Mouse (Mus musculus): ENCODE data around the gene Noc2l. TPM values are rescaled to one million over a fixed set of nuclear protein-coding genes. Genes with fewer than 3 reads are reported as not detected.

Noc2l gene
- polyA plus RNA-seq (2012; ENCODE audit: insufficient read depth, insufficient read length, missing spikeins): 13.8 and 14.6 TPM in 2 replicates

GRCm38 (mm10) chr4:156235808-156236533 lies at the start of gene Noc2l:
Noc2l (plus strand) TSS chr4:156236010.
- H3K27ac ChIP-seq (replicated peaks; ENCODE audit: low read depth, low read length): peak within 1 kb of the TSS; percentile 45
- peak within 1 kb of the TSS; percentile 96 for H3K4me3 ChIP-seq (ENCODE audit: insufficient read depth, low read depth, low read length)
- peaks cover 2% of the 10 kb centered on the region; the same call in 1 of the 2 replicates for H3K4me1 ChIP-seq (ENCODE audit: control insufficient read depth, insufficient read depth, insufficient read length, low read length)

DNA sequence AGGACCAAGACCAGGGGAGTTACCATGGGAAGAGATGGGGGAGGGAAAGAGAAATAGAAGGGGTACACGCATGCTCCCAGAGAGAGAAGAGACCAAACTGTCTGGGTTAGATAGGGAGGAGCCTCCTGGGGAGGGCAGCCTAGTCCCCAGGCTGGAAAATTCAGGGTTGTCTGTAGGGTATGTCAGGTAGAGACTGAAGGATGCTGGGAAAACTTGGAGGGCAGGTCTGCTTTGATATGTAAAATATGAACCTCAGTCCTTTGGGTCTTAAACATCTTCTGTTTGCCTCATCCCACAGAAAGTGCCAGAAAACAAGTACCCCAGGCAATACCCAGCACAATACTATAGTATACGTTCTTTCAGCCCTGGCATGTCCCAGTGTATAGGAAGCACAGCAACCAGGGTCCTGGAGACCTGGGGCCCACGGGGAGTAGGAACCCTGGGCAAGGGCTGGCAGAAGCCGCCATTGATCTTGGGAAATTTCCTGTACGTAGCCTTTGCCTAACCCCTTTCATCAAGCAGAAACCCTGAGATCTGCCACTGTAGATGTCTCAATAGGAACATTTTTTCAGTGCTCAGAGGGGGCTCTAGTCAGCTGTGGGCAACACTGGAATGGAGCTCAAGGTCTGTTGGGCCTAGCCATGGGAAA lies 47.5 kb upstream of the Noc2l start:
- no peak overlapping the region for H3K27ac ChIP-seq (replicated peaks; ENCODE audit: low read depth, low read length)
- no peaks in the 10 kb centered on the region for H3K4me1 ChIP-seq (ENCODE audit: control insufficient read depth, insufficient read depth, insufficient read length, low read length)
- H3K4me3 ChIP-seq (ENCODE audit: insufficient read depth, low read depth, low read length): no peak overlapping the region

DNA sequence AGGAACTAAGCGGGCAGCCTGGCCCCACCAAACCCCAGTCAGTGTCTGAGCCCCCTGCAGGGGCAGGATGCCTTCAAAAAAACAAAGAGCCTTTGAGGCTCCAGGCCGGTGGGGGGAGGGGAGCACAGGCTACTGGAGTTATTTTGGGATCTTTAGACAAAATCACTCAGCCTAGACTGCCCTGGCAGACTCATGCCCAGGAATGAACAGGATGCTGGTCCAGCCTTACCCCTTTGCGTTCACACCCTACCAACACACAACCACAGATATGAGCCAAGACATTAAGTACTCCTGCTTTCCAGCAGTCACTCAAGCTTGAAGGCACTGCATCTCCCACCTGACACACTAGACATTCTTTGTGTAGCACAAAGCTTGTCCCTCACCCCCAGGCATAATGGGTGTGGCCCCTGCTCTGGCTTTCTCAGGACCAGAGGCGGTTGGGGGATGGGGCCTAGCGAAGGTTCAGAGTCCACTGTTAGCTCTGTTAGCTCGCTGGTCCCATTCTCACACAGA lies 46.9 kb upstream of the Noc2l start:
- H3K27ac ChIP-seq (replicated peaks; ENCODE audit: low read depth, low read length): no peak overlapping the region
- no peak overlapping the region for H3K4me3 ChIP-seq (ENCODE audit: insufficient read depth, low read depth, low read length)
- H3K4me1 ChIP-seq (ENCODE audit: control insufficient read depth, insufficient read depth, insufficient read length, low read length): no peaks in the 10 kb centered on the region

DNA sequence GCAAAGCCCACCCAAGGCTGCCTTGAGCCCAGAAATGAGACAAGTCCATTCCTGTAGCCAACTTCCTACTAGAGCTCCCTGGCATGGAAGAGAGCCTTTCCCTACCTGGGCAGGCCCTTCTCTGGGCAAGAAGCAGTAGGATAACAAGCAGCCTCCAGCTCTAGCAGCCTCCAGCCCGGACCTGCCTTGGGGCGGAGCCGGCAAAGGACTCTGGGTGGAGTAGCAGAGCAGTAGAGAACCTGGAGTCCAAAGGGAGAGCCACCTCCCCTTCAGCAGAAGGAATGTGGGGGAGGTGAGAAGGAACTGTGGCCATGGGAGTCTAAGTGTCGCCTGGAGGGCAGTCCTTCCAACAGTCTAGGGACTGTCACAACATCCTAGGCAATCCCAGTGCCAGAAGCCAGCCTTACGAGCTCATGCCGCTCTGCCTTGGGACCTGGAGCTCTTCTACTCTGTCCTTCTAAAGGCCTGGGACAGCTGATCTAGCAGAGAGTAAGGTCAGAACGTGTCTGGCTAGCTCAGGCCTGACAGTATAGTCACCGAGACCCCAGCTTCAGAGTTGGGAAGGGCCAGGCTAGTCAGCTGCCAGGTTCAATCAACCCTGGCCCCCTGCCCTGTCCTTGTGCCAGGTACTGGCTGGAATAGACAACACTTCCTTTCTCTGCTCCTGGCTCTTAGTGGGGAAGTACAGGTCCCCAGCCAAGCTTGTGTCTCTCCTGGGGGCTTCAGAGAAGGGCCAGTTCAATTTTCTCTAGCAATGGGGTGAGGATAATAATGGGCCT lies 43.2 kb upstream of the Noc2l start:
- Histone ChIP-seq H3K4me1 (ENCODE audit: control insufficient read depth, insufficient read depth, insufficient read length, low read length) (no peaks in the 10 kb centered on the region; the same call in 1 of the 2 replicates), H3K4me3 (ENCODE audit: insufficient read depth, low read depth, low read length) (no peak overlapping the region), H3K27ac (replicated peaks; ENCODE audit: low read depth, low read length) (peak overlapping the region; percentile 65; the same call in 1 of the 2 replicates)

- H3K27ac ChIP-seq (replicated peaks; ENCODE audit: low read depth, low read length): no peak overlapping the region
- no peak overlapping the region for H3K4me3 ChIP-seq (ENCODE audit: insufficient read depth, low read depth, low read length)
- no peaks in the 10 kb centered on the region; the same call in 1 of the 2 replicates for H3K4me1 ChIP-seq (ENCODE audit: control insufficient read depth, insufficient read depth, insufficient read length, low read length)
Measured at GRCm38 (mm10) chr4:156193200-156193590, 42.6 kb upstream of the Noc2l start.

DNA sequence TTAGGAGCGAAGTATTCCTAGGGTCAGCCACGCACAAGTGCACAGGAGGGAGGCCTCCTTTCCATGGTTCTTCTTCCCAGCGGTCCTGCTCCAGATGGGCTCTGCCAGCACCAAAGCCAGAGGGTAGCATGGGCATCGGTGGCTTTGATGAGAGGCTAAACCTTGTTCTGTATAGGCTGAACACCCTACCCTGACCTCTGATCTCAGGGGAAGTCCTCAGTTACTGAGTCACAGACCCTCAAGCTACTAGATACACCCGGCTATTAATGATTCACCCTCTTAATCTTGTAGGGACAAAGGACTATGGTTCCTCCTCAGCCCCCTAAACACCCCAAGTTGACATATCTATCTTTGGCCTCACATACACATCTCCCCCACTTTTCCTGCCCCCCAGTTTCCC lies 41.9 kb upstream of the Noc2l start:
- peaks cover 4% of the 10 kb centered on the region for H3K4me1 ChIP-seq (ENCODE audit: control insufficient read depth, insufficient read depth, insufficient read length, low read length)
- no peak overlapping the region for H3K27ac ChIP-seq (replicated peaks; ENCODE audit: low read depth, low read length)

DNA sequence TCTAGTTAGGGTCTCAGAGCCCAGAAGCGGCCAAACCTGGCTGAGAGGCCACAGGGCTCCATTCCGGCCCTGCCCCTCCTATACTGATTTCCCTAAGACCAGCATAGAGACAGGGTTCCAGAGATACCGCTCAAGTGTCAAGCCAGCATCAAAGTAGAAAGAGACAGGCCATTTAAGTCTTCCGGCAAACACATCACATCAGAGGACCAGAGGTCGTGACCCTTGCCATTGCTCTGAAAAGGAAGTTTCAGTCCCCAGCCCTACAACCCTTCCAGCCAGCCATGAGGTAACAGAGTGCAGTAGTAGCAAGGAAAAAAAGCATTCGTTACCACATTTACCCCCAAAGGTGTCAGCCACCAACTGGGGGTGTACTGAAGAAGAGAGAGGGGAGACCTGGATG lies 41.5 kb upstream of the Noc2l start:
- Histone ChIP-seq H3K4me3 (ENCODE audit: insufficient read depth, low read depth, low read length) (no peak overlapping the region), H3K27ac (replicated peaks; ENCODE audit: low read depth, low read length) (no peak overlapping the region), H3K4me1 (ENCODE audit: control insufficient read depth, insufficient read depth, insufficient read length, low read length) (peaks cover 4% of the 10 kb centered on the region)

More for the DNA sequence above, 41.9 kb upstream of the Noc2l start:
- H3K4me3 ChIP-seq (ENCODE audit: insufficient read depth, low read depth, low read length): no peak overlapping the region

- H3K4me1 ChIP-seq (ENCODE audit: control insufficient read depth, insufficient read depth, insufficient read length, low read length): peaks cover 4% of the 10 kb centered on the region
- peak overlapping the region; percentile 80 for H3K4me3 ChIP-seq (ENCODE audit: insufficient read depth, low read depth, low read length)
- H3K27ac ChIP-seq (replicated peaks; ENCODE audit: low read depth, low read length): no peak overlapping the region
Measured at GRCm38 (mm10) chr4:156195927-156196870, 39.6 kb upstream of the Noc2l start.

DNA sequence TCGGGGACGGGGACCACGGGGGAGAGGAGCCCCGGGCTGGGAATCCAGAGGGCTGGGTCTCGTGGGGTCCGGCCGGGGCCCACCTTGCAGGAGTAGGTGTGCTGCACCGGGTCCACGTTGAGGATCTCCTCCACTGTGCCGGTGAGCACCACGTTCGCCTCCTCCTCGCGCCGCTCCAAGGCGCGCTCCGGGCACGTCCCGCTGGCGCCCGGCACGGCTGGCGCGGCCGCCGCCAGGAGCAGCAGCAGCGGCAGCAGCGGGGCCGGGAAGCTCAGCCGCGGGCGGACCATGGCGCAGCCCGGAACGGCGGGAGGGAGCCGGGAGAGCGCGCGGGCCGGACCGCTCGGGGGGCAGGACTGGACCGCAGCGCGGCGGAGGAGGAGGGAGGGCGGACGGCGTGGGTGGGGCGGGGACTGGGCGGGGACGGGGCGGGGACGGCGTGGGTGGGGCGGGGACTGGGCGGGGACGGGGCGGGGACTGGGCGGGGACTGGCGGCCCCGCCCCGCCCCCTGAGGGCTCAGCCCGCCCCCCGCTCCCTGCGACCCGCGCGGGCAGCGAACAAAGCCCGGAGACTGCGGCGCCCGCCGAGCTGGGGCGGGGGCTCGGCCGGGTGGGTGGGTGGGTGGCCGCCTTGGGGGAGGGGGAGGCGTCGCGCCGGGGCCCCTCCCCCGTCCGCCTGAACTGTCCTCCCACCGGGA lies 38.5 kb upstream of the Noc2l start, which contains the start of gene Agrn:
Gene Agrn (minus strand): TSS at position 358 of the 698 bp plus-strand sequence.
- H3K4me3 ChIP-seq (ENCODE audit: insufficient read depth, low read depth, low read length): peak within 1 kb of the TSS; percentile 80
- H3K4me1 ChIP-seq (ENCODE audit: control insufficient read depth, insufficient read depth, insufficient read length, low read length): peaks cover 5% of the 10 kb centered on the region
- peak within 1 kb of the TSS; percentile 57; the same call in 1 of the 2 replicates for H3K27ac ChIP-seq (replicated peaks; ENCODE audit: low read depth, low read length)

GRCm38 (mm10) chr4:156197829-156198205 lies 38.0 kb upstream of the Noc2l start:
- Histone ChIP-seq H3K4me1 (ENCODE audit: control insufficient read depth, insufficient read depth, insufficient read length, low read length) (peaks cover 7% of the 10 kb centered on the region), H3K27ac (replicated peaks; ENCODE audit: low read depth, low read length) (peak overlapping the region; percentile 57; the same call in 1 of the 2 replicates), H3K4me3 (ENCODE audit: insufficient read depth, low read depth, low read length) (peak overlapping the region; percentile 64)

DNA sequence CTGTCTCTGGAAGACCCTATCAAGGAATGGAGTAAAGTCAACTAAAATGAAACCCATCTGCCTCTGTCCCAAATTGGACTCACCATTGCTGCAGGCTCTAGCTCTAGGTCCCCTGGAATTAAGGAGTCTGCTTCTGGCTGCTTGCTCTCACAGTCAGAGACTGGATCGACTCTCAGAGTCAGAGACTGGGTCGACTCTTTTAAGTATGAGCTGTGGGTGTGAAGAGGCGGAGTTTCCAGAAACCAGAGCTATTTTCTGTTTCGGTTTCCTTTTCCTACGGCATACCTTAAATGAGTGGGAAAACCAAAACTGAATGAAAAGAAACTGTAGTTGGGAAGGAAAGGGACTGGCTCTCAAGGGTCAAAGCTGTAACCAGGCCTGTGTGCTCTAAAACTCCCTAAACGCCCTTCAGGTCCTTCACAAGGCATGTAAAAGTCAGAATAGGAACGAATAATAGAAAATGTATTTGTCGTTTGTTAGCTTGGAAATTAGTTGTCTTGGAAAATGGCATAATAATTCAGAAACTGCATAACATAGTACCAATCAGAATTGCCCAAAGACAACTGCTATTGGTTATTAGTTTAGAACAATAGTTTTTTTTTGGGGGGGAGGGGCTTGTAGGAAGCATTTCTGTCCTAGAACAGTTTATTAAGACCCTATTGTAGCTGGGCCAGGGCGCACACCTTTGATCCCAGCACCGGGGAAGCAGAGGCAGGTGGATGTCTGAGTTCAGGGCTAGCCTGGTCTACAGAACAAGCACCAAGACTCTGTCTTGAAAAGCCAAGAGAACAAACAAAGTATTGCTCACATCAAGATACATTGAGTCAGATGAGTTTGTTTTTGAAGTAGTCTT lies 35.0 kb upstream of the Noc2l start, which contains the start of gene Isg15:
Gene Isg15 (minus strand): TSS at position 196 of the 853 bp plus-strand sequence.
- H3K4me3 ChIP-seq (ENCODE audit: insufficient read depth, low read depth, low read length): peak within 1 kb of the TSS; percentile 52
- peak within 1 kb of the TSS; percentile 91 for H3K27ac ChIP-seq (replicated peaks; ENCODE audit: low read depth, low read length)
- H3K4me1 ChIP-seq (ENCODE audit: control insufficient read depth, insufficient read depth, insufficient read length, low read length): peaks cover 17% of the 10 kb centered on the region

DNA sequence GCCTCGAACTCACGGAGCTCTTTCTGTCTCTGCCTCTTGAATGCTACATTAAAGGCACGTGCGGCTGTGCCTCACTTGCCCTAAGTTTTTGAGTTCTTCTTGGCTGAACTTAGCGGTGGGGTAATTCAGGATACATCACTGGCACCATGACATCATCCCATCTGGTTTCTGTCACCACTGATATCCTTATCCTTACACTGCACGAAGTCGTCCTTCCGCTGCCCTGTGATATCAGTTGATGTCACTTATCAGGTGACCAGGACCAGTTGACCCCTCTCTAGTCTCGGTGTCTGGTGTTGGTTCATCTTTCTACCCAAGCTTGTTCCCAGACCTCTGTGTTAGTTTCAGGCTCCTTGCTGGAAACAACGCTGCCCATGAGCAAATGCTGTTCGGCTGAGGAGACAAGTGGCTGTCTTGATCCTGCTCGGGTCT lies 33.3 kb upstream of the Noc2l start:
- peak overlapping the region; percentile 95 for H3K4me3 ChIP-seq (ENCODE audit: insufficient read depth, low read depth, low read length)
- peaks cover 17% of the 10 kb centered on the region for H3K4me1 ChIP-seq (ENCODE audit: control insufficient read depth, insufficient read depth, insufficient read length, low read length)
- H3K27ac ChIP-seq (replicated peaks; ENCODE audit: low read depth, low read length): peak overlapping the region; percentile 85

GRCm38 (mm10) chr4:156203001-156203412 lies 32.8 kb upstream of the Noc2l start, which contains the start of gene AW011738:
AW011738 (plus strand) TSS chr4:156203304.
- peaks cover 17% of the 10 kb centered on the region for H3K4me1 ChIP-seq (ENCODE audit: control insufficient read depth, insufficient read depth, insufficient read length, low read length)
- H3K4me3 ChIP-seq (ENCODE audit: insufficient read depth, low read depth, low read length): peak within 1 kb of the TSS; percentile 95
- peak within 1 kb of the TSS; percentile 85 for H3K27ac ChIP-seq (replicated peaks; ENCODE audit: low read depth, low read length)
